Mouse (Mus musculus) adipocyte (in vitro differentiated cells): ENCODE results near the gene Mlx.

Source experiments
- DNase-seq: peaks from one replicate; pipeline ENCODE4 v3.0.0-alpha.2; 2016; ENCODE audit warnings: low spot score

Mlx gene

GRCm38 (mm10) chr11:101086756-101087681 lies at the start of gene Mlx:
Mlx (plus strand) TSS chr11:101087277.
- peak; percentile 95 for DNase-seq

GRCm38 (mm10) chr11:101037795-101038194 lies 49.3 kb upstream of the Mlx start:
- no peak for DNase-seq

GRCm38 (mm10) chr11:101045826-101046225 lies 41.3 kb upstream of the Mlx start:
- DNase-seq, result no peak

GRCm38 (mm10) chr11:101046440-101046839 lies 40.6 kb upstream of the Mlx start:
- no peak for DNase-seq

GRCm38 (mm10) chr11:101047502-101047901 lies 39.6 kb upstream of the Mlx start:
- DNase-seq, result no peak

- DNase-seq, result no peak
Observed at GRCm38 (mm10) chr11:101050359-101050758, 36.7 kb upstream of the Mlx start.

- DNase-seq, result no peak
Observed at GRCm38 (mm10) chr11:101051051-101051493, 36.0 kb upstream of the Mlx start.

- no peak for DNase-seq
Observed at GRCm38 (mm10) chr11:101051617-101052016, 35.5 kb upstream of the Mlx start.

GRCm38 (mm10) chr11:101052751-101053473 lies 34.2 kb upstream of the Mlx start:
- peak; percentile 26 for DNase-seq

- DNase-seq, result peak; percentile 18
Observed at GRCm38 (mm10) chr11:101053974-101054373, 33.1 kb upstream of the Mlx start.

GRCm38 (mm10) chr11:101055418-101055817 lies 31.7 kb upstream of the Mlx start:
- DNase-seq, result no peak

GRCm38 (mm10) chr11:101056885-101057284 lies 30.2 kb upstream of the Mlx start:
- peak; percentile 42 for DNase-seq

- DNase-seq, result peak; percentile 86
Observed at GRCm38 (mm10) chr11:101057860-101058259, 29.2 kb upstream of the Mlx start.

- DNase-seq, result no peak
Observed at GRCm38 (mm10) chr11:101058726-101059125, 28.4 kb upstream of the Mlx start.

GRCm38 (mm10) chr11:101059473-101059872 lies 27.6 kb upstream of the Mlx start:
- DNase-seq, result no peak

- DNase-seq, result peak; percentile 83
Observed at GRCm38 (mm10) chr11:101060126-101060525, 27.0 kb upstream of the Mlx start.

GRCm38 (mm10) chr11:101061049-101061448 lies 26.0 kb upstream of the Mlx start:
- DNase-seq, result no peak

GRCm38 (mm10) chr11:101062165-101062884 lies 24.8 kb upstream of the Mlx start:
- peak; percentile 34 for DNase-seq

GRCm38 (mm10) chr11:101062971-101063675 lies 24.0 kb upstream of the Mlx start:
- DNase-seq, result no peak

GRCm38 (mm10) chr11:101063676-101064327 lies 23.3 kb upstream of the Mlx start:
- peak; percentile 58 for DNase-seq

GRCm38 (mm10) chr11:101064462-101064861 lies 22.6 kb upstream of the Mlx start:
- no peak for DNase-seq
